In genomic region chr17:46298220-46298913, GRCm38 (mm10) we compare ENCODE assay signal across 8 mouse cellular contexts. TPM values are rescaled to one million over a fixed set of nuclear protein-coding genes. Genes with fewer than 3 reads are reported as not detected.
DNase-seq lines count a peak whose midpoint lies in the region; ATAC-seq and TF ChIP-seq lines count a peak whose summit lies in the region.

No protein-coding gene starts in this region.

- peak; percentile 66 for ATAC-seq in Patski
- peak; percentile 73 for ATAC-seq in hindbrain, embryonic 14.5 days (ENCODE audit: low FRiP score)

- in situ Hi-C loops in Patski (cut with MboI; ENCODE audit: low pct_unique_long_range_greater_than_20kb) = loop anchor here (5.0 kb wide), 1 partner anchor 36 kb away; no protein-coding TSS in a partner anchor

- no peaks in the 10 kb centered on the region for H3K9me3 ChIP-seq in hindbrain, embryonic 14.5 days (ENCODE audit: control insufficient read depth, low read length)

- H3K4me1 ChIP-seq in hindbrain, embryonic 14.5 days (replicated peaks; ENCODE audit: control insufficient read depth, insufficient read depth, low read length) = peaks cover 8% of the 10 kb centered on the region; the same call in 1 of the 2 replicates

- POLR2A ChIA-PET in Patski (lab: Charles Lee) = interaction anchor here (0.9 kb wide), 1 partner anchor 32 kb away, joined by 3 read pairs; no protein-coding TSS in a partner anchor

- TF ChIP-seq CTCF in Patski (IDR thresholded peaks at IDR 0.05) = no peak

- H3K27me3 ChIP-seq in Patski = peaks cover 26% of the 10 kb centered on the region
- peaks cover 31% of the 10 kb centered on the region for H3K27me3 ChIP-seq in hindbrain, embryonic 14.5 days (ENCODE audit: control insufficient read depth, insufficient read depth, low read length)

- peak overlapping the region; percentile 88 for H3K4me3 ChIP-seq in hindbrain, embryonic 14.5 days (replicated peaks; ENCODE audit: low read length)

- CTCF ChIA-PET in Patski (lab: Charles Lee) = interaction anchor here (1.0 to 3.7 kb wide), 3 partner anchors 18 to 34 kb away, joined by 3 to 26 read pairs (median 4); no protein-coding TSS in a partner anchor

- peak overlapping the region; percentile 89 for H3K9ac ChIP-seq in hindbrain, embryonic 14.5 days

- H3K36me3 ChIP-seq in hindbrain, embryonic 14.5 days (replicated peaks; ENCODE audit: control insufficient read depth, insufficient read depth) = peaks cover 18% of the 10 kb centered on the region

- H3K27ac ChIP-seq in hindbrain, embryonic 14.5 days = peak overlapping the region; percentile 82

- DNase-seq in Patski (ENCODE audit: low read depth, low spot score) = no peak
- peak; percentile 89 to 90 for DNase-seq in cerebellum, postnatal 14 days
- peak; percentile 82 to 83 for DNase-seq in frontal cortex, postnatal 25 days (ENCODE audit: low spot score in 2 of 2)
- peak; percentile 82 for DNase-seq in hindbrain, embryonic 14.5 days (ENCODE audit: low spot score)
- peak; percentile 79 to 89 for DNase-seq in layer of hippocampus, postnatal 25 days (ENCODE audit: extremely low spot score in 1 of 2, low spot score in 1 of 2)
- DNase-seq in lung, postnatal 25 days (ENCODE audit: low spot score) = peak; percentile 82
- peak; percentile 94 for DNase-seq in retina, embryonic 14.5 days (ENCODE audit: low spot score)
- DNase-seq in thymus, postnatal 4 days = peak; percentile 89

- peak overlapping the region; percentile 78 for H3K4me2 ChIP-seq in hindbrain, embryonic 14.5 days (replicated peaks)

- under 1% methylated on average over 47 of the region's 48 CpGs for WGBS in hindbrain, embryonic 14.5 days

RNA-seq across cellular contexts. Expression of gene Dlk2, which starts 1.1 kb away (rescaled TPM):
- 1.4 TPM for polyA plus RNA-seq in Patski (2021)
- polyA plus RNA-seq in hindbrain, embryonic 14.5 days (2014; fragmentation: Nextera tagmentation; extraction: Ambion mirVana) = 18.9 and 20.9 TPM in 2 replicates
- total RNA-seq in layer of hippocampus, postnatal 25 days (2021) = 10 to 100 TPM; 45.3 to 47.0 TPM

RNA-seq across cellular contexts. Expression of gene Tjap1, which starts 15.5 kb away (rescaled TPM):
- 55.3 TPM for polyA plus RNA-seq in Patski (2021)
- polyA plus RNA-seq in hindbrain, embryonic 14.5 days (2014; fragmentation: Nextera tagmentation; extraction: Ambion mirVana) = 22.3 and 25.8 TPM in 2 replicates
- total RNA-seq in layer of hippocampus, postnatal 25 days (2021) = 10 to 100 TPM; 47.6 to 49.6 TPM

RNA-seq across cellular contexts. Expression of gene Abcc10, which starts 29.8 kb away (rescaled TPM):
- 7.6 TPM for polyA plus RNA-seq in Patski (2021)
- polyA plus RNA-seq in hindbrain, embryonic 14.5 days (2014; fragmentation: Nextera tagmentation; extraction: Ambion mirVana) = 8.2 and 9.3 TPM in 2 replicates
- total RNA-seq in layer of hippocampus, postnatal 25 days (2021) = 10 to 100 TPM in 1 of 2 experiments, 1 to 10 TPM in 1; 8.8 to 11.7 TPM

RNA-seq across cellular contexts. Expression of gene Lrrc73, which starts 45.0 kb away (rescaled TPM):
- 9.4 TPM for polyA plus RNA-seq in Patski (2021)
- 15.1 and 18.1 TPM in 2 replicates for polyA plus RNA-seq in hindbrain, embryonic 14.5 days (2014; fragmentation: Nextera tagmentation; extraction: Ambion mirVana)
- total RNA-seq in layer of hippocampus, postnatal 25 days (2021) = 10 to 100 TPM; 69.7 to 72.5 TPM

RNA-seq across cellular contexts. Expression of gene Yipf3, which starts 50.5 kb away (rescaled TPM):
- polyA plus RNA-seq in Patski (2021) = 88.7 TPM
- 91.6 and 97.2 TPM in 2 replicates for polyA plus RNA-seq in hindbrain, embryonic 14.5 days (2014; fragmentation: Nextera tagmentation; extraction: Ambion mirVana)
- 10 to 100 TPM; 83.8 to 97.4 TPM for total RNA-seq in layer of hippocampus, postnatal 25 days (2021)
